Mouse (Mus musculus) duodenum, adult 2 months (tissue): ENCODE measurements around the gene Fbxw10. TPM values are rescaled to one million over a fixed set of nuclear protein-coding genes. Genes with fewer than 3 reads are reported as not detected.

Experiments used
- polyA plus RNA-seq: library from polyadenylated mRNA; depleted of rRNA; stranded (reverse); fragments of >200 nt; gene quantifications from 2 replicates; pipeline ENCODE4 v1.2.3, GENCODE M21; 2012; ENCODE audit warnings: low replicate concordance; rRNA removed

Gene Fbxw10
- polyA plus RNA-seq = 0.07 and 0.11 TPM in 2 replicates

DNA sequence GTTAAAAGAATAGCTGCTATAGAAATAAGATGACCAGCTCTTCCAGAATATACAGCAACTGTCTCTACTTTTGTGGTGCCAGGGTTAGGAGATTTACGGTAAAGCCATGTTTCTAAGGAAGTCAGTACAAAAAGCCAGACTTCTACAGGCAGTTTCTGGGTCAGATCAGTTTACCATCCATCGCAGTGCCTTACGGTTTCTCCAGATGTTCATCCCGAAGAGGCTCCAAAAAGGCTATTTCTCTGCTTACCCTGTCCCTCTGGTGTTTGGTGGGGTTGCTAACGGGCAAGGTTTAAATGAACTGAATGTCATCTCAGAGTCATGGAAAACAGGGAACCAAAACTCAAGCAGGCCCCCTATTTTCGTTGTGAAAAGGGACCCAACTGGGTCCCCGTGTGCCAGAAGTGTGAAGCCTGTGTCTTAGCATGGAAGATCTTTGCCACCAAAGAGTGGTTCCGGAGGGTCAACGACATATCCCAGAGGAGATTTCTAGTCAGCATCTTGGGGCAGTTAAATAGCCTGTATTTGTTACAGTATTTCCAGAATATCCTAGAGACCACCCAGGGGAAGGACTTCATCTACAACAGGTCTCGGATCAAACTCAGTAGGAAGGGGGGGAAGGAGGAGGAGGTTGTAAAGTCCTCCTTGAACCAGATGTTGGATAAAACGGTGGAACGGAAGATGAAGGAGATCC, at the start of gene Fbxw10:
Gene Fbxw10, plus strand, starts transcription at position 109 of the 694 bp plus-strand sequence.

DNA sequence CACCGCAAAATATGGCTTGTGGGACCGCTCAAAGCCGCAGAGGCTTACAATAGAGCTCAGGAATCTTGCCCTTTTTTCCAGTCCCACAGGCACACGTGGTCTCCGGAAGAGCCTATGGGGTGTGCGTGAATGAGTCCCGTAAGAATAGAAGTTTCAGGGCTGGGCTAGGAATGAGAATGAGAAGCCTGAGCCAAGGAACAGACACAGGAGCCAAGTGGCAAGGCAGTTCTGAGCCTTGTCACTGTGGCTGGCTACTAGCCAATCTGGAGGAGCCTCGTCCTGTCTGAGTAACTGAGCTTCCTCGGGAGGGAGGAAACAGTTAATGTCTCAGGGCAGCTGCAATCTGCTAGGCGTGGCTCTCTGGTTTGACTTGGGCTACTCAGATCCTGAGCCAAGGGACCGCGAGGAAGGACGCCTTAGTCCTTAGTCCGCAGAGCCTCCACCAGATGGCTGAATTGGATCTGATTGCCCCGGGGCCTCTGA, 26.8 kb upstream of the Fbxw10 start, which contains the start of gene Trim16:
Gene Trim16, plus strand, starts transcription at position 173 of the 483 bp plus-strand sequence.

DNA sequence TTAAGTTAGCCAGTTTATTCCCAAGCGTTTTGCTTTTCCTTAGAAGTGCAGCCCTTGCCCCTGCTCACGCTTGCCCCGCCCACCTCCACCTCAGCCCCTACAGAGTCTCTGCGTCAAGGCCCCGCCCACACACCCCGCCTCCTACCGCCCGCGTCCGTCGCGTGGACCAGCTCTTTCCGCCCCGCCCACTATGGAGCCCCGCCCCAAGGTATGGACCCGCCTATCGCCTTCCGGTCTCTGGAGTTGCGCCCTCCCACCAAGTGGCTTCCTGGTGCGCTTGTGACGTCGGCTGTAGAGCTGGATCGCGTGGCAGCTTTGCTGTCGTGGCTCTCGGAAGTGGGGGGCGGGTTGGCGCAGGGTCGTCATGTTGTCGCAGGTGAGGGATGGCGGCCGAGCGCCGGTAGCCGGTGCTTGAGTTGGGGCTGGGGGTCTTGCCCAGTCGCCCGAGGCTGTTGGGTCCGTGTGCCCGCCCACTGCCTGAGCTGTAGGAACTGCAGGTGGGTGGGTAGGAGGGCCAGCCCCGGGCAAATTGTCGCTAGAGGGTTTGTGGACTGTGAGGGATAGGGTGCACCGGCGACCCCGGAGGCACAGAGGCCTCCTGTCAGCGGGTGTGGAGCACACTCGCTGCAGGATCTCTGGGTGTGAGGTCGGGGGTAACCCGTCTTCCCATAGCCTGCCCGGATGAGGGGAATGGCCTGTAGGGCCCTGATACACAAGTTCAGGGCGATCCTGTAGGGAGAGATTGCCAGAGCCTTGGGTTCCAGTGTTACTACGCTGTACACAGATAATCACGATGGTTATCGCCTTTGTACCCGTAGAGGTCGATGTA, 32.6 kb downstream of the Fbxw10 start, which contains the start of gene Tvp23b:
Gene Tvp23b, plus strand, starts transcription at position 236 of the 829 bp plus-strand sequence.

Other genes with a start within 250 kb of the Fbxw10 start
- 56.4 and 120 TPM in 2 replicates for gene Lrrc75a, start 198.5 kb upstream of the Fbxw10 start, polyA plus RNA-seq
- gene Mmgt2, start 198.4 kb upstream of the Fbxw10 start, polyA plus RNA-seq = 27.8 and 32.5 TPM in 2 replicates
- 0.39 and 0.88 TPM in 2 replicates for gene Zfp287, start 115.2 kb upstream of the Fbxw10 start, polyA plus RNA-seq
- not detected in 2 replicates for gene Gm10428, start 94.0 kb upstream of the Fbxw10 start, polyA plus RNA-seq
- gene Zfp286, start 57.6 kb upstream of the Fbxw10 start, polyA plus RNA-seq = 0.09 and 0.16 TPM in 2 replicates
- gene Trim16, start 26.8 kb upstream of the Fbxw10 start, polyA plus RNA-seq = 5.0 and 5.5 TPM in 2 replicates
- 3.1 and 3.8 TPM in 2 replicates for gene Tvp23b, start 32.4 kb downstream of the Fbxw10 start, polyA plus RNA-seq
- not detected in 2 replicates for gene Cdrt4, start 104.1 kb downstream of the Fbxw10 start, polyA plus RNA-seq
- not detected in 2 replicates for gene Tekt3, start 214.6 kb downstream of the Fbxw10 start, polyA plus RNA-seq